Mouse (Mus musculus) G1E-ER4 (cell line): ENCODE results near the gene Kdm4c. TPM values are rescaled to one million over a fixed set of nuclear protein-coding genes. Genes with fewer than 3 reads are reported as not detected.

ENCODE experiments used
- GATA1 ChIP-seq: IDR thresholded peaks from one replicate; pipeline ENCODE4 v1.8.0; 2012; ENCODE audit warnings: low read length, inconsistent platforms
- polyA plus RNA-seq: library from polyadenylated mRNA; stranded (reverse); fragments of >175 nt; gene quantifications from 2 replicates; pipeline ENCODE4 v1.2.3, GENCODE M21; 2012

The Kdm4c gene
- polyA plus RNA-seq: 0.45 and 1.4 TPM in 2 replicates

DNA sequence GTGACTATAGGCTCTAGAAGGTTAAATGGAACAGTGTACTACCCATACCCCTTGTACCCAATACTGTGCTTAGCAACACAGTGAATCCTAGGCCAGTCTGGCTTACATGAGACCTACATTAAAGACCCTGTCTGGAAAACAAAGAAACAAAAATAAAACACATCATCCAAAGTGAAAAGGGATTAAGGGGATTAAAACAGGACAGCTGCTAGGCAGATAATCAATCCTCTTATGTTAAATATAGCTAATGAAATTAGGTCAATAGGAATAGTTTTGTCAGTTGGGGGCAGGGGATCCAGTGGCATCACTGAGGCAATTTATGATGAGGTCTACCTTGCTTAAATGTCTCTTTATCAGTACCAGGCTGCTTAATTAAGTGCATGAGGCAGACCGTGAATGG, at the start of gene Kdm4c:
Kdm4c (plus strand) TSS at position 322 of the 400 bp plus-strand sequence.
- TF ChIP-seq GATA1: no peak

DNA sequence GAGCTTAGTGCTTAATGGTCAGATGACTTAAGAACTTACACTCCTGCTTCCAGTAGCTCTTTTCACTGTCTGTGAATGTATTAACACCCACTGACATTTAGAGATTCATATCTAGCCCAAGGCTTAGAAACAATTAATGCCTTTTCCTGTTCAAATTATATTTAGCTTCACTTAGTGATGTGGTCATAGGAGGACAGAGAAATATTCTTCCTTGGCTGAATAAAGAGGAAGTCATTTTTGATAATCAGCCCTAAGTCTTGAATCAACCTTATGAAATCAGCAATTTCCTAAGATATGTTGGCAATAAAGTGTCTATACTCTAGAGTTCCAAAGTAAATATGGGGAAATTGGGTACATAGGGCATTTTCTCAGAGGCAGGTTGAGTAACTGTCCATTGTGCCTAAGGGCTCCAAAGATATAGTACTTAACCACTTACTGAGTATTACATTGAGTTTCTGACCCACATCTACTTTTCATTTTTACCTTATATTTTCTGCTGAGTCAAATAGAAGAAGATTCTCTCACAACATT, 41.0 kb upstream of the Kdm4c start:
- TF ChIP-seq GATA1: no peak

DNA sequence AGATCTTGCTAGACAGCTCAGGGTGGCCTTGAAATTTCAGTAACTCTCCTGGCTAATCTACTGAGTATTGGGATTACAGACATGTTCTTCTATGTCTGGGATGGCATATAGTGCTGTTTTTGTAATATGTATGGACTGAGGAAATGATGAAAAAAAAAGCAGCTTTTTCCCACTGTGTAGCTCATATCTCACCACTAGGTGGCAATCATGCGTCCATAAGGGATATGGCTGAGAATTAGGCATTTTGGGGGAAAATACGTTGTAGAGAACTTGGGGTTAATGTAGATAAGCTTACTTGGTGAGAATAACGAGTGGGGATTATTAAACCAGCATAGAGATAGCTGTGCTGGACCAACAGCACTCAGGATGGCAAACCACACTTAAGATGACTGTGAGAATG, 19.9 kb upstream of the Kdm4c start:
- TF ChIP-seq GATA1: no peak

DNA sequence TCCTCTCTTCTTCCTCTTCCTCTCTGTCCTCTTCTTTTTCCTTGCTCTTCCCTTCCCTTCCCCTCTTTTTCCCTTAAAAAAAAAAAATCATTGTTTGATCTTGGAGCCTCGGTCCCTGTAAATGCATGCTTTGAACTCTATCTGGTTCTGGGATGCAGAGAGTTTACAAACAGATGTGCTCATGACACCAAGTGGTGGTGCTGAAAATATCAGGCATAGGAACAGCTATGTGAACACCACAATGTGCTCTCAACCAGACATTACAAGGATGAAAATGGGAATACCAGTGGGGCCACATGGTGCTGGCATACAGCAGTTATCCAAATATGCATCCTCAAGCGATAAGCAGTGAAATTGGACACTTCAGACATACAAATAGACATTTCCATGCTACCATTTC, 18.1 kb upstream of the Kdm4c start:
- no peak for TF ChIP-seq GATA1

DNA sequence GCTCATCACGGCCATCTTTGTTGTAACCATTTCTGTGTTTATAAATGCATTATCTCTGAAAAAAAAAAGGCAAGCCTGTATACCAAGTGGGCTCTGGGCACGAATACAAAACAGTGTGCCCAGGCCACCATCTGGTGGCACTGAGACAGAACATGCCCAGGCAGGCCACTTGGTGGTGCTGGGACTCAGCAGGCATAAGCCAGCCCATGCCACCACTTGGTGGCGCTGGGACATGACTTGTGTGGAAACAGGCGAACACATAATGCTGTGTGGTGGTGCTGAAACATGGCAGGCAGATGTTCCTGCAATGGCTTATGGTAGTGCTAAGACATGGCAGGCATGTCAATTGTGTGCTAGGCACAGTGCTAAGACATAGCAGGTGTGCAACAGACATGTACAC, 11.3 kb upstream of the Kdm4c start:
- TF ChIP-seq GATA1: no peak

DNA sequence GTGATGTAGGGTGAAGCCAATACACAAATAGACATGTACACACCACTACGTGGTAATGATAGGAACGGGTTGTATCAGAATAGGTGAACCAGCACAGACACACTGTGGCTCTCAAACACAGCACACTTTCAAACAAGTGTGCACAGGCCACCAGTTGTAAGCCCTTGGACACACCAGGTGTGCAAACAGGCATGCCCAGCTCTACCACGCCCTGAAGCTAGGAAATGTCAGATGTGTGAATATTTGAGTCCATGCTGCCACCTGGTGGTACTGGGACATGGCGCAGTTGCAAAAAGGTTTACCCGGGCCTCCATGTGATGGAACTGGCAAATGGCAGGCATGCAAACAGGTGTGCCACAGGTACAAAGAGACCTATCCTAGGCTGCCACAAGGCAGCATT, 10.9 kb upstream of the Kdm4c start:
- TF ChIP-seq GATA1: no peak

DNA sequence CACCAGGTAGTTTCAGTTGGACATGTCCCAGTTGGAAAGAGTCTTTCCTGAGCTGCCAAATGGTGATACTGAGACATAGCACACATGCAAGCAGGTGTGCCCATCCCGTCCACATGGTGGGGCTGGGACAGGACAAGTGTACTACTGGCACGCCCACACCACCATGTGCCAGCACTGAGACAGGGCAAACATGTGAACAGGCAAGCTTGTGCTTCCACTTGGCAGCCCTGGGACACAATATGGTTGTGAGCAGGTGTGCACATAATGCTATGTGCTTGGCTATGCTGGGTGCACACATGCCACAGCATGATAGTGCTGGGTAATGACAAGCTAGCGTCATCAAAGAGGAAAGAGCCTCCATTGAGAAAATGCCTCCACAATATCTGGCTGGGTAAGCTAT, 8.8 kb upstream of the Kdm4c start:
- TF ChIP-seq GATA1: no peak

DNA sequence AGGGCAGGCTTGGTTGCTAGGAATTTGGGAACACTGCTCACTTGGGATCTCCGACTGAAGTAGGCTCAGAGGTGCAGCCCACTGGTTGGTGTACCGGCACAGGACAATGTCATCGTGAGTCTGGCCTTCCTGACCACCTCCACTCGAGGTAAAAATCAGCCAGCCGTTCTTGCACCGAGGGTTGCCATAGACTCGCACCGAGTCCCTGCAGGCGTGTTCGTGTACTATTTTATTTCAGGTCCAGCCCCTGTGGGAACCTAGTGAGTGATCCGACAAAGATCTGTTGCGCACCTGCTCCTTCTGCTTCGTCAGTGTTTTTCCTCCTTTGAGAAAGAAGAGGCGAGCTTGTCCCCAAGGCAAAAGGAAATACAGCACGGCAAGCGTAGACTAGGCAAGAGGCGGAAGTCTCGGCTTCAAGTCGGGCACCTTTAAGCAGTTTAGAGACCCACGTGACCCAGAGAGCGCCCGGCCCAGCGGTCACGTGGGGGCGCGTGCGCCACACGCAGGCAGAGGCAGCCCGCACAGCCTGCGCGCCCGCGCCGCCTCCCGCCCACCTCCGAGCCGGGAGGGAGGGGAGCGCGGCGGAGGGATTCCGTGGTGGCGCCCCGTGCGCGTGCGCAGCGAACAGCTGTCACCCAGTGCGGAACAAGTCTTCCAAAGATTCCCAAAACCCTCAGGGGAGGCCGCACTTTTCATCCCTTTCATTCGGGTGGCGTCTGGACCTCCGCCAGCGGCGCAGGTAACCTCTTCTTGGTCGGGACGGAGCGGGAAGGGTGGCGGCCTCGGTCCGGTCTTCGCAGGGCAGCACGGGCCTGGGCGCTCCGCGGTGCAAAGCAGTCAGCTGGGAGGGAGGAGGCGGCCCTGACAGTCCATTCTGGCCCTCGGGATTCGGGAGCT, 9.3 kb downstream of the Kdm4c start:
- no peak for TF ChIP-seq GATA1

DNA sequence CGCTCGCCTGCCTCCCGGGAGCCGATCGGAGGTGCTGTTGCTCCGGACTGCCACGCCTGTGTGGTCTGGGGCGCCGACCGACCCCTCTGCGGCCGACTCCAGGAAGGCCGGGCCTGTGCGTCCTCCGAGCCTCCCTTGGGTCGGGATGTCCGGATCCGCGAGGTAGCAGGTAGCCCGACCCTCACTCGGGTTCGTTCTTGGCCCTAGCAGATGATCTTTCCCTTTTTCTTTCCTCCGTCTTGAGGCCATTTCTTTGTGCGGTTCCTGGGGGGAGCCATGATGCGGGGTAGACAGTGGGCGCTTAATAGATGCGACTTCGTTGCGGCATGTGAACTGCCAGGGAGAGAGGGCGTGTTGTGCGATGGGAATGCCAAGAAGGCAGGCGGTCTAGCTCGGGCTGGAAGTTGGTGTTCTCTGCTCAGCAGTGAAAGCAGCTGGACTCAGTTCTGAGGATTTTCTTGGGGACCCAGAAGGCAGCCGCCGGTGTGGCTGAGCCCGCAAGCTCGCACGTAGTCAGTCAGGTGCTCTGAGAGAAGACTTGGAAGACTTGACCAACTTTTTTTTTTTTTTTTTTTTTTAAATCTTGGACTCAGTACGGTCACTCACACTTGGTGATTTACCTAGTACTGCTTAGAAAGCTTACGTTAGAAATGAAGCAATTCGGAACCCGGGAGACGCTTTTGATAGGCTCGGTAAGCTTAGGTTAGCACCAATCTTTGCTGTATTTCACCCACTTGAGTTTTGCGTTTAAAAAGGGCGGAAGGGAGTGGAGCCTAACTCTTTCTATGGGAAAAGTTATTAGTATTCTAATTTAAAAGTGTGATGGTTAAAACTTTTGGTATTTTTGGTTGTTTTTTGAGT, 10.2 kb downstream of the Kdm4c start:
- no peak for TF ChIP-seq GATA1

DNA sequence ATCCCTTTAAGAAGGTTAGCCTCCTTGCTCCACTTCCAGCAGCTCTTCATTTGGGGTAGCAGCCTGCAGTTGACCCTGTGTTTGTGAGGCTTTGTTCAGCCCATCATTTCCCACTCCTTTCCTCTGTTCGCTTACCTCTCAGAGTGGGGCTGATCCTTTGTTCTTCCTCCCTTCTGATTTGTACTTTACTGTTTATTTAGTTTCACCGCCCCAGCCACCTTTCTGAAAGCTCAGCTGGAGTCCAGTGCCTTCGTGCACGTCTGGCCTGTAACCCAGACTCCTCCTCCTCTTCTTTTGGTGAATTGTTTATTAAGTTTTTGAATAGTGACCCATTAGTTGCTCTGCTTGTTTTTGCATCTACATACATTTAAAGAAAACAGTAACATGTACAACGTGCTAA, 15.6 kb downstream of the Kdm4c start:
- no peak for TF ChIP-seq GATA1

DNA sequence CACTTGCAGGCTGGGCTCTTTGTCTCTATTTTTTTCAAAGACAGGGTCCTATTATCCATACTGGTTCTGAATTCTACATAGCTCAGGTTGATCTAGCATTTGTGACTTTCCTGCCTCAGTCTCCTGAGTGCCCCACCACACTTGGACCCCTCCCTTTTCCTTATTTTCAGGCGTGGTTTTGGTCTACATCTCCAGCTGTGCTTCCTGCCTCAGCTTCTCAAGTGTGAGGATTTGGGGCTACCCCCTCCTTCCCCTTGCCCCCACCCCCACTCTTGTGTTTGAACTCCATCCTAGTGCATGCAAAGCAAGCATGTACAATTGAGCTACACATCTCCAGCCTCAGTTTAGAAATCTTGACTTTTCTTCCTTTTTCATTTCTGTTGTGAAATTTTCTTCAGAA, 16.2 kb downstream of the Kdm4c start:
- TF ChIP-seq GATA1: no peak

DNA sequence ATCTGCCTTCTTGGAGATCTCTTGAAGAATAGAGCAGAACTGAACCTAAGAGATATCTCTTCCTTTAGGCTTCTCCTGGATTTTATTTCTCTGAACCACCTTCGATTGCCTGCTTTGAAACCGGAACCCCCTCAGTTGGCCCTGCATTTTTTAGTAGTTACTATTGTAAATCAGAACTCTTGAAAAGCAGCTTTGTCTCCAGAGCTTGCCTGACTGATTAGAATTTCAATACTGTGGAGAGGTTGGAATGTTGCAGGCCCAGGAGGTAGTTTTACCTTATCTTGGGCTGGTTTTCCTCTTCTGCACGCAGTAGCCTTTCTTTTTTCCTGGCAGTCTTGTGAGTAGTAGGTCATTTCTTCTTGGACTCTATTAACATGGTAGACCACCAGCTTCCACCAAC, 17.0 kb downstream of the Kdm4c start:
- TF ChIP-seq GATA1: no peak

DNA sequence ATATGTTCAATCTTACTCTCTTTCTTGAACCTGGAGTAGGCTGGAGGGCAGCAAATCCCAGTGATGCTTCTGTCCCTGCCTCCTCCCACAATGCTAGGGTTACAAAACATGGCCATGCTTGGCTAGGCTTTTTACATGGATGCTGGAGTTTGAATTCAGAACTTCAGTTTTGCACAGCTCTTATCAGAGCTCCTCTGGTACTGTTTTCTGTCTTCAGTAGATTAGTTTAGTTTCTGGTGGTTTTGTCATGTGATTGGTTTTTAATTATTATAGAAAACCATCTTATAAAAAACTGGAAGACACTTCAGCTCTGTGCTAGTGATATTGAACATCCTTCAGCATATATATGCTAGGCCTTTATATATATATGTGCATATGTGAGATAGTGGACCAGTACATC, 19.6 kb downstream of the Kdm4c start:
- no peak for TF ChIP-seq GATA1

DNA sequence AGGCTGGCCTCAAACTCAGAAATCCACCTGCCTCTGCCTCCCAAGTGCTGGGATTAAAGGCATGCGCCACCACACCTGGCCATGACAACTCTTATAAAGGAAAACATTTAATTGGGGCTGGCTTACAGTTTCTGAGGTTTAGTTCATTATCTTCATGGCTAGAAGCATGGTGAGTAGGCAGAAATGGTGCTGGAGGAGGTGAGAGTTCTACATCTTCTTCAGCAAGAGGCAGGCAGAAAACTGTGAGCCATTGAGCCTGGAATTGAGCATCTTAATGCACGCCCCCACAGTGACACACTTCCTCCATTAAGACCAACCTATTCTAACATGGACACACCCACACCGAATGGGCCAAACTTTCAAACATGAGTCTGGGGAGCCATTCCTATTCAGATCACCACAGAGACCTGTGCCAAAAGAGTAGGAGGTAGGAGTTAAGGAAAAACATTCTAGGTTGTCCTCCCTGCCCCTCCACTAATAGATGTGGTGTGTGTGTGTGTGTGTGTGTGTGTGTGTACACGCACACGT, 22.2 kb downstream of the Kdm4c start:
- TF ChIP-seq GATA1: no peak

DNA sequence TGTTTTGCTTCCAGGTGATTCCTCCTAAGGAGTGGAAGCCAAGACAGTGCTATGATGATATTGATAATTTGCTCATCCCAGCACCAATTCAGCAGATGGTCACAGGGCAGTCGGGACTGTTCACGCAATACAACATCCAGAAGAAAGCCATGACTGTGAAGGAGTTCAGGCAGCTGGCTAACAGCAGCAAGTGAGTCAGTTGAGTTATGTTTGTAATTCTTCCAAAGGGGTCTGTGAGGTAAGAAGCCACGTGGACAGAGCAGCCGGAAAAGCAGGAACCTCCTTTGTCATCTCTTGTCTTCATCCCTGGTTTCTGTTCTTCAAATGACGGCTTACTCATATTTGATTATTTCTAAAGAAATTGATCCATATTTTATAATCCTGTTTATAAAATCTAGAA, 28.9 kb downstream of the Kdm4c start:
- no peak for TF ChIP-seq GATA1

DNA sequence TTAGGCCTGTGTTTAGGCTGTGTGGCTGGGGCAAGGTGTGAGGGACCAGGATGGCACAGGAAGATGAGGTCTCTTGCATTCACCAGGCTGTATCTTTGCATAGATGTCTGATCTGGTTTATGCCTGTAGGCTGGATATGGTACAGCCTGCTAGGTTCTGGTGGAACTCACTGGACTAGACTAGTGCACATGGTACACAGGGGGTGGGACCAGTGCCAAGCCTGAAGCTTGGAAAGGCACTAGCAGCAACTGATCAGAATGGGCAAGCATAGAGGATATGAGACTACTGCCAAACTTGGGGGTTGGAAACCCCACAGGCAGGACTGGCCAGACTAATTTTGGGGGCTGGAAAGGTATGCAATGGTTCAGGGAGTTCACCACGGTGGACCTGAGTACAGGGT, 35.2 kb downstream of the Kdm4c start:
- no peak for TF ChIP-seq GATA1
